Mouse (Mus musculus) erythroblast, adult 5-6 weeks (primary cell): ENCODE results near the gene Ces2h. TPM values are rescaled to one million over a fixed set of nuclear protein-coding genes. Genes with fewer than 3 reads are reported as not detected.

Source experiments
- ATAC-seq: replicated peaks from 2 replicates; pipeline ENCODE4 v1.8.0; 2016; ENCODE audit warnings: moderate number of reproducible peaks, mild to moderate bottlenecking, moderate TSS enrichment, inconsistent platforms; ENCODE audit not compliant: poor library complexity, low FRiP score, severe bottlenecking
- total RNA-seq, 2 experiments: library from RNA; stranded (forward) in 1 of 2; stranded (reverse) in 1 of 2; fragments of 150-400 nt in 1 of 2; fragments of 200-764, 138-1000 nt in 1 of 2; gene quantifications; 2 replicates each; pipeline versions ENCODE4 v1.2.3 to v1.2.4; 2015 to 2017; ENCODE audit warnings: low replicate concordance in 2 of 2

Ces2h gene
- total RNA-seq, 2 experiments from 2014 or later: not detected

DNA sequence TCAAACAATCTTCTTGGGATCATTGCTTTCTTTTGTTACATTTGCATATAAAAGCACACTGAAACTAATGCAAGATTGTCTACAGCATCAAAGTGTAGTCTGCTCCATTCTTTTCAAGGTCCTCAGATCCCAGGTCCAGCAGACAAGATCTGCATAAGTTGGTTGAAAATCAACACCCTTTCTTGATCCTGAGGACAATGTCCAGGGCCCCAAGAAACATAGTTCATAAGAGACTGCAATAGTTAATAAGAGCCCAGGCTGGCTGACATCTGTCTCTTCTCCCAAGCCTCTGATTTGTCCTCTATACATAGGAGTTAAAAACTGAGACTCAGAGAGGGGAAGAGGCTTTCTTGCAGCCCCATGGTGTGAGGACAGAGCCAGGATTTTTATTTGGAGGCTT is 68.3 kb downstream of the Ces2h start:
- ATAC-seq: no peak

Other genes with a start within 250 kb of the Ces2h start
- gene Ces2b, start 169.3 kb upstream of the Ces2h start, total RNA-seq (2015; ENCODE audit: low replicate concordance): not detected in 2 replicates
- gene Ces2b, start 169.3 kb upstream of the Ces2h start, total RNA-seq (2017; ENCODE audit: low replicate concordance): not detected in 2 replicates
- not detected in 2 replicates for gene Ces2c, start 153.8 kb upstream of the Ces2h start, total RNA-seq (2015; ENCODE audit: low replicate concordance)
- not detected in 2 replicates for gene Ces2c, start 153.8 kb upstream of the Ces2h start, total RNA-seq (2017; ENCODE audit: low replicate concordance)
- not detected in 2 replicates for gene Ces2e, start 74.6 kb upstream of the Ces2h start, total RNA-seq (2015; ENCODE audit: low replicate concordance)
- not detected in 2 replicates for gene Ces2e, start 74.6 kb upstream of the Ces2h start, total RNA-seq (2017; ENCODE audit: low replicate concordance)
- gene Ces2f, start 53.5 kb upstream of the Ces2h start, total RNA-seq (2015; ENCODE audit: low replicate concordance): not detected in 2 replicates
- gene Ces2f, start 53.5 kb upstream of the Ces2h start, total RNA-seq (2017; ENCODE audit: low replicate concordance): not detected in 2 replicates
- 255 and 269 TPM in 2 replicates for gene Ces2g, start 39.1 kb upstream of the Ces2h start, total RNA-seq (2015; ENCODE audit: low replicate concordance)
- 137 and 175 TPM in 2 replicates for gene Ces2g, start 39.1 kb upstream of the Ces2h start, total RNA-seq (2017; ENCODE audit: low replicate concordance)
- gene Ces3a, start 47.7 kb downstream of the Ces2h start, total RNA-seq (2015; ENCODE audit: low replicate concordance): not detected in 2 replicates
- not detected in 2 replicates for gene Ces3a, start 47.7 kb downstream of the Ces2h start, total RNA-seq (2017; ENCODE audit: low replicate concordance)
- not detected in 2 replicates for gene Ces3b, start 82.9 kb downstream of the Ces2h start, total RNA-seq (2015; ENCODE audit: low replicate concordance)
- not detected in 2 replicates for gene Ces3b, start 82.9 kb downstream of the Ces2h start, total RNA-seq (2017; ENCODE audit: low replicate concordance)
- not detected in 2 replicates for gene Ces4a, start 130.9 kb downstream of the Ces2h start, total RNA-seq (2015; ENCODE audit: low replicate concordance)
- not detected in 2 replicates for gene Ces4a, start 130.9 kb downstream of the Ces2h start, total RNA-seq (2017; ENCODE audit: low replicate concordance)
- 28.6 and 37.6 TPM in 2 replicates for gene Cbfb, start 169.8 kb downstream of the Ces2h start, total RNA-seq (2015; ENCODE audit: low replicate concordance)
- gene Cbfb, start 169.8 kb downstream of the Ces2h start, total RNA-seq (2017; ENCODE audit: low replicate concordance): 27.2 and 33.1 TPM in 2 replicates
- gene D230025D16Rik, start 224.3 kb downstream of the Ces2h start, total RNA-seq (2015; ENCODE audit: low replicate concordance): 16.9 and 22.5 TPM in 2 replicates
- 20.1 and 22.6 TPM in 2 replicates for gene D230025D16Rik, start 224.3 kb downstream of the Ces2h start, total RNA-seq (2017; ENCODE audit: low replicate concordance)